In the genomic region with DNA sequence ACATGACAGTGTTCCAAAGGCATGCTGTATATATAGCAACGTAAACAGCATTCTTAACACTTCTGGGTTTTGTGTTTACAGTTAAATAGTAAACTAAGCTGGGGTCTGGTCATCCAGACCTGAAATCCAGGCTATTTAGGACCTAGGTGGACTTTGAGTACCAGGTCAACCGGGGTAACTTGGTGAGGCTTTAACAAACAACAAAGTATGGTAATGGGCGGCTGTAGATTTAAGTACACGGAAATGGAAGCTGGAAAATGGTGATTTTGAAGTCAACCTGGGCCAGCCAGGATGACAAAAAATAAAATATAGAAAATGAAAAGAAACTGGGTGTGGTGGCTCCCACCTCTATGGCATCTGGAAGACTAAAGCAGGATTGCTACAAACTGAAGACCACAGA, we compare ENCODE assay signal across 8 mouse cellular contexts. TPM values are rescaled to one million over a fixed set of nuclear protein-coding genes. Genes with fewer than 3 reads are reported as not detected.
A peak's percentile ranks its signal among the peaks of the same experiment; 100 is the strongest.
DNase-seq lines count a peak whose midpoint lies in the region; ATAC-seq and TF ChIP-seq lines count a peak whose summit lies in the region.

No protein-coding gene starts in this region.

- peaks cover 5% of the 10 kb centered on the region; the same call in 1 of the 2 replicates for H3K36me3 ChIP-seq in heart, embryonic 16.5 days (ENCODE audit: control insufficient read depth, insufficient read depth)
- peaks cover 21% of the 10 kb centered on the region for H3K36me3 ChIP-seq in embryonic facial prominence, embryonic 12.5 days
- H3K36me3 ChIP-seq in kidney, embryonic 15.5 days = peaks cover 23% of the 10 kb centered on the region
- H3K36me3 ChIP-seq in midbrain, postnatal 0 days (ENCODE audit: insufficient read depth, low read length) = peaks cover 4% of the 10 kb centered on the region; the same call in 1 of the 2 replicates

- H3K4me1 ChIP-seq in heart, embryonic 16.5 days (ENCODE audit: control insufficient read depth, insufficient read depth, low read length) = peaks cover 18% of the 10 kb centered on the region
- H3K4me1 ChIP-seq in embryonic facial prominence, embryonic 12.5 days = peaks cover 9% of the 10 kb centered on the region
- peaks cover 21% of the 10 kb centered on the region for H3K4me1 ChIP-seq in kidney, embryonic 15.5 days
- H3K4me1 ChIP-seq in midbrain, postnatal 0 days (ENCODE audit: insufficient read depth, low read length) = peaks cover 9% of the 10 kb centered on the region; the same call in 1 of the 2 replicates

- H3K27me3 ChIP-seq in heart, embryonic 16.5 days (ENCODE audit: control insufficient read depth, insufficient read depth, low read length) = no peaks in the 10 kb centered on the region
- no peaks in the 10 kb centered on the region for H3K27me3 ChIP-seq in embryonic facial prominence, embryonic 12.5 days
- H3K27me3 ChIP-seq in kidney, embryonic 15.5 days = no peaks in the 10 kb centered on the region
- no peaks in the 10 kb centered on the region for H3K27me3 ChIP-seq in midbrain, postnatal 0 days (ENCODE audit: insufficient read depth, low read length)

- peak overlapping the region; percentile 81 for H3K27ac ChIP-seq in heart, embryonic 16.5 days (ENCODE audit: low read length)
- 0 out of 2 replicates have a peak overlapping the region, but pooled peaks have one; percentile 46 for H3K27ac ChIP-seq in embryonic facial prominence, embryonic 12.5 days
- peak overlapping the region; percentile 78 for H3K27ac ChIP-seq in kidney, embryonic 15.5 days
- H3K27ac ChIP-seq in midbrain, postnatal 0 days (ENCODE audit: low read depth, low read length) = peak overlapping the region; percentile 67

- no peaks in the 10 kb centered on the region for H3K9me3 ChIP-seq in heart, embryonic 16.5 days (replicated peaks; ENCODE audit: control insufficient read depth, low read length)
- no peaks in the 10 kb centered on the region for H3K9me3 ChIP-seq in embryonic facial prominence, embryonic 12.5 days
- H3K9me3 ChIP-seq in kidney, embryonic 15.5 days (replicated peaks) = no peaks in the 10 kb centered on the region
- H3K9me3 ChIP-seq in midbrain, postnatal 0 days (ENCODE audit: low read length) = no peaks in the 10 kb centered on the region

- DNase-seq in heart, postnatal 4 days = no peak
- DNase-seq in midbrain, postnatal 0 days (ENCODE audit: low spot score) = no peak
- DNase-seq in ovary, postnatal 14 days (ENCODE audit: low spot score) = no peak
- no peak for DNase-seq in cerebellum, postnatal 25 days
- no peak for DNase-seq in left cerebral cortex, postnatal 14 days (ENCODE audit: low spot score in 2 of 2)

- intact Hi-C loops in left cerebral cortex, postnatal 14 days (cut with DNase I) = loop anchor here (10.0 kb wide), 1 partner anchor 455 kb away; no protein-coding TSS in a partner anchor

- peak overlapping the region; percentile 68 for H3K4me3 ChIP-seq in heart, embryonic 16.5 days (ENCODE audit: low read length)
- H3K4me3 ChIP-seq in embryonic facial prominence, embryonic 12.5 days = peak overlapping the region; percentile 89
- H3K4me3 ChIP-seq in kidney, embryonic 15.5 days (replicated peaks) = peak overlapping the region; percentile 72
- H3K4me3 ChIP-seq in midbrain, postnatal 0 days (ENCODE audit: low read depth, low read length) = peak overlapping the region; percentile 85

- 85% methylated on average over 4 of the region's 4 CpGs for WGBS in heart, embryonic 16.5 days
- 86% methylated on average over 4 of the region's 4 CpGs for WGBS in embryonic facial prominence, embryonic 12.5 days
- 90% methylated on average over 4 of the region's 4 CpGs for WGBS in kidney, embryonic 15.5 days
- WGBS in midbrain, postnatal 0 days = 87% methylated on average over 4 of the region's 4 CpGs

- peak overlapping the region; percentile 73 for H3K4me2 ChIP-seq in heart, embryonic 16.5 days (ENCODE audit: low read depth, low read length)
- peak overlapping the region; percentile 63 for H3K4me2 ChIP-seq in embryonic facial prominence, embryonic 12.5 days (replicated peaks)
- H3K4me2 ChIP-seq in kidney, embryonic 15.5 days = peak overlapping the region; percentile 72
- peak overlapping the region; percentile 86 for H3K4me2 ChIP-seq in midbrain, postnatal 0 days (ENCODE audit: low read depth, low read length, poor library complexity, severe bottlenecking)

- no peak for TF ChIP-seq CTCF in midbrain, postnatal 0 days (IDR thresholded peaks at IDR 0.05)

- no peak for ATAC-seq in heart, embryonic 16.5 days (replicated peaks; ENCODE audit: extremely low read depth, insufficient read depth, low FRiP score)
- ATAC-seq in embryonic facial prominence, embryonic 12.5 days (ENCODE audit: insufficient number of reproducible peaks, insufficient read depth, low FRiP score, low TSS enrichment) = no peak
- ATAC-seq in kidney, embryonic 15.5 days (replicated peaks; ENCODE audit: low FRiP score) = 0 out of 2 replicates have a peak, but pooled peaks have one; percentile 9
- ATAC-seq in midbrain, postnatal 0 days (ENCODE audit: low FRiP score) = no peak

- H3K9ac ChIP-seq in heart, embryonic 16.5 days (ENCODE audit: low read length) = peak overlapping the region; percentile 55
- no peak overlapping the region for H3K9ac ChIP-seq in embryonic facial prominence, embryonic 12.5 days
- H3K9ac ChIP-seq in kidney, embryonic 15.5 days = 0 out of 2 replicates have a peak overlapping the region, but pooled peaks have one; percentile 24
- H3K9ac ChIP-seq in midbrain, postnatal 0 days (replicated peaks; ENCODE audit: low read length, poor library complexity, severe bottlenecking) = no peak overlapping the region

RNA-seq across cellular contexts. Expression of a gene that starts 0.6 kb away (rescaled TPM):
- 0.37 and 0.39 TPM in 2 replicates for polyA plus RNA-seq in heart, embryonic 16.5 days (2015; fragmentation: Nextera tagmentation; extraction: Ambion mirVana)
- 1 to 10 TPM; 1.1 TPM for total RNA-seq in heart, postnatal 4 days (2021)
- 0.92 and 0.96 TPM in 2 replicates for polyA plus RNA-seq in embryonic facial prominence, embryonic 12.5 days (2016; fragmentation: Nextera tagmentation; extraction: Ambion mirVana)
- polyA plus RNA-seq in kidney, embryonic 15.5 days (2015; fragmentation: Nextera tagmentation; extraction: Ambion mirVana) = 0.78 and 0.82 TPM in 2 replicates
- total RNA-seq in midbrain, postnatal 0 days (2014; rRNA removed) = 2.4 and 3.4 TPM in 2 replicates
- 0.49 and 0.59 TPM in 2 replicates for polyA plus RNA-seq in midbrain, postnatal 0 days (2015; fragmentation: Nextera tagmentation; extraction: Ambion mirVana)
- total RNA-seq in left cerebral cortex, postnatal 14 days (2021) = 1 to 10 TPM; 2.5 to 2.9 TPM

RNA-seq across cellular contexts. Expression of a gene that starts 21.8 kb away (rescaled TPM):
- 0.71 and 0.84 TPM in 2 replicates for polyA plus RNA-seq in heart, embryonic 16.5 days (2015; fragmentation: Nextera tagmentation; extraction: Ambion mirVana)
- total RNA-seq in heart, postnatal 4 days (2021) = 1 to 10 TPM; 1.7 to 2.3 TPM
- polyA plus RNA-seq in embryonic facial prominence, embryonic 12.5 days (2016; fragmentation: Nextera tagmentation; extraction: Ambion mirVana) = 1.3 and 1.6 TPM in 2 replicates
- 0.57 and 0.58 TPM in 2 replicates for polyA plus RNA-seq in kidney, embryonic 15.5 days (2015; fragmentation: Nextera tagmentation; extraction: Ambion mirVana)
- 42.0 TPM in 2 replicates for total RNA-seq in midbrain, postnatal 0 days (2014; rRNA removed)
- polyA plus RNA-seq in midbrain, postnatal 0 days (2015; fragmentation: Nextera tagmentation; extraction: Ambion mirVana) = 10.0 and 11.9 TPM in 2 replicates
- 10 to 100 TPM; 30.8 to 35.6 TPM for total RNA-seq in left cerebral cortex, postnatal 14 days (2021)

Comparison
In these comparisons a context has a peak if more than half of its experiments do, and no peak if none do; other contexts are left out.
1. H3K9ac ChIP-seq: peak in heart, embryonic 16.5 days (single experiment) and kidney, embryonic 15.5 days (single experiment); none in embryonic facial prominence, embryonic 12.5 days (single experiment) and midbrain, postnatal 0 days (single experiment).
2. Peak in every context shown above with its lines, with median percentiles within 50 percentile points of each other: H3K27ac ChIP-seq, H3K4me2 ChIP-seq and H3K4me3 ChIP-seq.